Mouse (Mus musculus) lung, postnatal 4 days (tissue): ENCODE results near the gene Twsg1.

Experiments
- DNase-seq, 2 experiments: peaks; one replicate each; pipeline ENCODE4 v3.0.0; 2021

Gene Twsg1

GRCm38 (mm10) chr17:65885697-65886529, 65.1 kb downstream of the Twsg1 start, which contains the start of gene Ralbp1:
Gene Ralbp1 (minus strand): TSS chr17:65885798.
- DNase-seq: peak in 1 of 2 experiments; percentile 32

DNA sequence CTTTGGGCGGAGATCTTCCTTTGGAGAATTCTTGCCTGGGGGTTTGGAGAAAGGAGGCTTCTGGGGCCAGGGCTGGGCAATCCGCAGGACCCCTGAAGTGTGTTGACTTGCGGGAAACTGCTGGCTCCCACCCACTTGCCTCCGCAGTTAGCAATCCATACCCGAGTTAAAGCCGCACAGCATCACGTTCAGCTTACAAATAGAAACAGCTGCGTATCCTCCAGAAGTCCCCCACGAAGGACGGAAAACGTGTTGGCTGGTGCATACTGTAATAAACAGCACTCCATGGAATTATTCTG, 65.7 kb downstream of the Twsg1 start:
- no peak for DNase-seq

- DNase-seq: peak; percentile 99 to 100
Observed at GRCm38 (mm10) chr17:65884691-65885397, 66.2 kb downstream of the Twsg1 start.

DNA sequence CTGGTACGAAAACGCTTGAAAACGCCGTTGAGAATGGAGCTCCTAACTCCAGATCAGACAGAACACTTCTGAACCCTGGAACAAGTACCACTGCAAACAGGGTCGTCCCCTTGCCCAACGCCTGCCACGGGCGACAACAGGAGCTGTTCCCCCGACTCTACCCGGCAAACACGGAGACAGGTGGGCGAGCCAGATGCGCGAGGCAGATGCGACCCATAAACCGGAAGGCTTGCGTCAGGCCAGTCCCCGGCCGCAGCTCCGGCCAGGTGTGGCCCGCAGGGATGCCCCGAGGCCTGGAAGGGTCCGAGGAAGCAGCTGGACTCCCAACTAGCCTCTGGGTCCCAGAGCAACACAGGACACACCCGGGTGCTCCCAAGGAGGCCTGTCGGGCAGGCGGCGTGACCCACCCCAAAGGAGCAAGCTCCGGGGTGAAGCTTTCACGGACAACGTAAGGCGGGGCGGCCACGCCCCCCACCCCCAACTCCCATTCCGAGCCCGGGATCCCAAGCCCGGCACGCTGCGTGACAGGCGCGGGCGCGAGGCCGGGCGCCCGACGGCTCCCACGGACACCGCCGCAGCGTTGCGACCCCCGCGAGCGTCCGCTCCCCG, 66.9 kb downstream of the Twsg1 start:
- DNase-seq: no peak

GRCm38 (mm10) chr17:65877026-65877425, 74.0 kb downstream of the Twsg1 start:
- no peak for DNase-seq

DNA sequence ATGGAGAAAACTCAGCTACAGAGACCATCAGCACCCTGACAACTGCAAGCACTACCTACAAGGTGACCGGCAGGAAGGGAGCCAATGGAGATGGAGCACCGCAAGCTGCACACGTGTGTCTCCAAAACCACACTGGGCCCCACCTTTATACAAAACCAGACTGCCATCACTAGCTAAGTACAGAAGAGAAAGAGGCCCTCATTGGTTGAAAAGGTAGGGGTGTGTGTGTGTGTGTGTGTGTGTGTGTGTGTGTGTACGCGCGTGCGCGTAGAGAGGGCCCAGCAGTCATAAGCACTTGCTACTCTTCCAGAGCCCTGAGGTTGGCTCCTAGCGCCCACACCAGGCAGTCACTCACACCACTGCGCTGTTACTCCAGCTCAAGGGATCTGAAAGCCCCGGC, 77.2 kb downstream of the Twsg1 start:
- no peak for DNase-seq

GRCm38 (mm10) chr17:65873156-65873555, 77.9 kb downstream of the Twsg1 start:
- no peak for DNase-seq

GRCm38 (mm10) chr17:65872652-65873051, 78.4 kb downstream of the Twsg1 start:
- DNase-seq: peak; percentile 66 to 72

DNA sequence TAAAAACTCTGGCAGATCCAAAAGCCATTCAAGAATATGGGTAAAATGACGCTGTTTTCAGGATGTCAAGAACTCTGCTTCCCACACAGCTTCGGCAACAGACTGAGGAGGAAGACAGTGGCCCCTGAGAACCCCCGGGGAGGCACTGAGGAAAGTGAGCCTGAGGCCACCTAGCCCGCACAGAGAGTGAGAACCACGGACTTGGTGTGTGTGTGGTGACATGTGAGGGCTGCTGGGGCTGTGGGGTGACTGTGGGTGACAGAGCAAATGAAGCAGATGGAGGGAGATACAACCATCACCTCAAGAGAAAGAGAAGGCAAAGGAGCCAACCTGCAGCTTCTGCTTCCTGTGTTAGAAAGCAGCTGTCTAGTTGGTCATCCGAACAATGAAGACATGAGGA, 79.0 kb downstream of the Twsg1 start:
- DNase-seq: no peak
